Mouse (Mus musculus): ENCODE measurements around the gene Smc6. TPM values are rescaled to one million over a fixed set of nuclear protein-coding genes. Genes with fewer than 3 reads are reported as not detected.

Gene Smc6
- polyA plus RNA-seq, 1 experiment from 2014 or later = 114 TPM

- H3K27me3 ChIP-seq = no peaks in the 10 kb centered on the region
- no peak overlapping the region for H3K9ac ChIP-seq
- no peak for ATAC-seq (replicated peaks; ENCODE audit: insufficient number of reproducible peaks, insufficient read depth, low FRiP score, low read depth)
- WGBS = 90% methylated on average over 2 of the region's 2 CpGs
- H3K9me3 ChIP-seq (replicated peaks) = no peaks in the 10 kb centered on the region
- peaks cover 64% of the 10 kb centered on the region for H3K36me3 ChIP-seq
- H3K4me1 ChIP-seq (replicated peaks) = no peaks in the 10 kb centered on the region
- no peak overlapping the region for H3K27ac ChIP-seq
- no peak overlapping the region for H3K4me2 ChIP-seq
- H3K4me3 ChIP-seq = no peak overlapping the region
Measured at GRCm38 (mm10) chr12:11286382-11286781, 20.7 kb downstream of the Smc6 start.

- Histone ChIP-seq H3K4me1 (replicated peaks) (no peaks in the 10 kb centered on the region), H3K9me3 (replicated peaks) (no peaks in the 10 kb centered on the region), H3K4me3 (no peak overlapping the region), H3K27me3 (no peaks in the 10 kb centered on the region), H3K9ac (no peak overlapping the region), H3K36me3 (peaks cover 67% of the 10 kb centered on the region), H3K4me2 (no peak overlapping the region), H3K27ac (no peak overlapping the region)
- WGBS = 90% methylated on average over 1 of the region's 1 CpGs
- no peak for ATAC-seq (replicated peaks; ENCODE audit: insufficient number of reproducible peaks, insufficient read depth, low FRiP score, low read depth)
Measured at GRCm38 (mm10) chr12:11300858-11301257, 35.2 kb downstream of the Smc6 start.

- no peak for ATAC-seq (replicated peaks; ENCODE audit: insufficient number of reproducible peaks, insufficient read depth, low FRiP score, low read depth)
- no peak overlapping the region for H3K9ac ChIP-seq
- no peak overlapping the region for H3K4me3 ChIP-seq
- H3K27ac ChIP-seq = no peak overlapping the region
- H3K4me1 ChIP-seq (replicated peaks) = no peaks in the 10 kb centered on the region
- H3K9me3 ChIP-seq (replicated peaks) = no peaks in the 10 kb centered on the region
- no peaks in the 10 kb centered on the region for H3K27me3 ChIP-seq
- 82% methylated on average over 8 of the region's 8 CpGs for WGBS
- no peak overlapping the region for H3K4me2 ChIP-seq
- H3K36me3 ChIP-seq = peaks cover 63% of the 10 kb centered on the region
Measured at GRCm38 (mm10) chr12:11306753-11307645, 41.3 kb downstream of the Smc6 start.

GRCm38 (mm10) chr12:11311106-11311505, 45.4 kb downstream of the Smc6 start:
- Histone ChIP-seq H3K9me3 (replicated peaks) (no peaks in the 10 kb centered on the region), H3K36me3 (peaks cover 54% of the 10 kb centered on the region), H3K4me2 (no peak overlapping the region), H3K4me1 (replicated peaks) (no peaks in the 10 kb centered on the region), H3K4me3 (no peak overlapping the region), H3K9ac (no peak overlapping the region), H3K27me3 (no peaks in the 10 kb centered on the region), H3K27ac (no peak overlapping the region)
- WGBS = 95% methylated on average over 2 of the region's 2 CpGs
- ATAC-seq (replicated peaks; ENCODE audit: insufficient number of reproducible peaks, insufficient read depth, low FRiP score, low read depth) = no peak

- ATAC-seq (replicated peaks; ENCODE audit: insufficient number of reproducible peaks, insufficient read depth, low FRiP score, low read depth) = no peak
- Histone ChIP-seq H3K27ac (no peak overlapping the region), H3K4me2 (no peak overlapping the region), H3K27me3 (no peaks in the 10 kb centered on the region), H3K4me3 (no peak overlapping the region), H3K4me1 (replicated peaks) (no peaks in the 10 kb centered on the region), H3K36me3 (peaks cover 49% of the 10 kb centered on the region), H3K9me3 (replicated peaks) (no peaks in the 10 kb centered on the region), H3K9ac (no peak overlapping the region)
- WGBS = 81% methylated on average over 1 of the region's 1 CpGs
Measured at GRCm38 (mm10) chr12:11313840-11314239, 48.2 kb downstream of the Smc6 start.

GRCm38 (mm10) chr12:11317671-11318070, 52.0 kb downstream of the Smc6 start:
- Histone ChIP-seq H3K9ac (no peak overlapping the region), H3K4me2 (no peak overlapping the region), H3K27ac (no peak overlapping the region), H3K4me1 (replicated peaks) (no peaks in the 10 kb centered on the region), H3K9me3 (replicated peaks) (no peaks in the 10 kb centered on the region), H3K36me3 (peaks cover 36% of the 10 kb centered on the region), H3K4me3 (no peak overlapping the region), H3K27me3 (no peaks in the 10 kb centered on the region)
- WGBS = 51% methylated on average over 6 of the region's 6 CpGs
- ATAC-seq (replicated peaks; ENCODE audit: insufficient number of reproducible peaks, insufficient read depth, low FRiP score, low read depth) = no peak

GRCm38 (mm10) chr12:11324480-11324879, 58.8 kb downstream of the Smc6 start:
- no peak for ATAC-seq (replicated peaks; ENCODE audit: insufficient number of reproducible peaks, insufficient read depth, low FRiP score, low read depth)
- Histone ChIP-seq H3K4me1 (replicated peaks) (no peaks in the 10 kb centered on the region), H3K4me2 (no peak overlapping the region), H3K9me3 (replicated peaks) (no peaks in the 10 kb centered on the region), H3K27me3 (no peaks in the 10 kb centered on the region), H3K36me3 (no peaks in the 10 kb centered on the region), H3K27ac (no peak overlapping the region), H3K4me3 (no peak overlapping the region), H3K9ac (no peak overlapping the region)
- 46% methylated on average over 4 of the region's 4 CpGs for WGBS

- Histone ChIP-seq H3K27ac (no peak overlapping the region), H3K27me3 (no peaks in the 10 kb centered on the region), H3K36me3 (no peaks in the 10 kb centered on the region), H3K9ac (no peak overlapping the region), H3K4me2 (no peak overlapping the region), H3K4me1 (replicated peaks) (no peaks in the 10 kb centered on the region), H3K4me3 (no peak overlapping the region), H3K9me3 (replicated peaks) (no peaks in the 10 kb centered on the region)
- WGBS = 83% methylated on average over 3 of the region's 3 CpGs
- ATAC-seq (replicated peaks; ENCODE audit: insufficient number of reproducible peaks, insufficient read depth, low FRiP score, low read depth) = no peak
Measured at GRCm38 (mm10) chr12:11326483-11326882, 60.8 kb downstream of the Smc6 start.

GRCm38 (mm10) chr12:11336845-11337244, 71.2 kb downstream of the Smc6 start:
- no peak for ATAC-seq (replicated peaks; ENCODE audit: insufficient number of reproducible peaks, insufficient read depth, low FRiP score, low read depth)
- Histone ChIP-seq H3K27ac (no peak overlapping the region), H3K27me3 (no peaks in the 10 kb centered on the region), H3K4me1 (replicated peaks) (no peaks in the 10 kb centered on the region), H3K4me2 (no peak overlapping the region), H3K4me3 (no peak overlapping the region), H3K9ac (no peak overlapping the region), H3K36me3 (no peaks in the 10 kb centered on the region), H3K9me3 (replicated peaks) (no peaks in the 10 kb centered on the region)
- 42% methylated on average over 4 of the region's 4 CpGs for WGBS

GRCm38 (mm10) chr12:11338251-11338650, 72.6 kb downstream of the Smc6 start:
- no peak overlapping the region for H3K4me3 ChIP-seq
- no peak for ATAC-seq (replicated peaks; ENCODE audit: insufficient number of reproducible peaks, insufficient read depth, low FRiP score, low read depth)
- WGBS = 69% methylated on average over 2 of the region's 2 CpGs
- no peaks in the 10 kb centered on the region for H3K4me1 ChIP-seq (replicated peaks)
- no peak overlapping the region for H3K27ac ChIP-seq
- H3K27me3 ChIP-seq = no peaks in the 10 kb centered on the region
- no peaks in the 10 kb centered on the region for H3K9me3 ChIP-seq (replicated peaks)
- no peak overlapping the region for H3K9ac ChIP-seq
- H3K4me2 ChIP-seq = no peak overlapping the region
- H3K36me3 ChIP-seq = no peaks in the 10 kb centered on the region

- Histone ChIP-seq H3K27ac (no peak overlapping the region), H3K9me3 (replicated peaks) (no peaks in the 10 kb centered on the region), H3K9ac (no peak overlapping the region), H3K4me1 (replicated peaks) (no peaks in the 10 kb centered on the region), H3K36me3 (no peaks in the 10 kb centered on the region), H3K4me3 (no peak overlapping the region), H3K27me3 (no peaks in the 10 kb centered on the region), H3K4me2 (no peak overlapping the region)
- ATAC-seq (replicated peaks; ENCODE audit: insufficient number of reproducible peaks, insufficient read depth, low FRiP score, low read depth) = no peak
- WGBS = 57% methylated on average over 6 of the region's 6 CpGs
Measured at GRCm38 (mm10) chr12:11342020-11342600, 76.4 kb downstream of the Smc6 start.

- Histone ChIP-seq H3K4me2 (no peak overlapping the region), H3K4me1 (replicated peaks) (no peaks in the 10 kb centered on the region), H3K9ac (no peak overlapping the region), H3K27ac (no peak overlapping the region), H3K4me3 (no peak overlapping the region), H3K36me3 (no peaks in the 10 kb centered on the region), H3K27me3 (no peaks in the 10 kb centered on the region), H3K9me3 (replicated peaks) (no peaks in the 10 kb centered on the region)
- WGBS = 52% methylated on average over 2 of the region's 2 CpGs
- ATAC-seq (replicated peaks; ENCODE audit: insufficient number of reproducible peaks, insufficient read depth, low FRiP score, low read depth) = no peak
Measured at GRCm38 (mm10) chr12:11345963-11346362, 80.3 kb downstream of the Smc6 start.
